25 mouse cellular contexts compared by ENCODE assay signal in the genomic region with DNA sequence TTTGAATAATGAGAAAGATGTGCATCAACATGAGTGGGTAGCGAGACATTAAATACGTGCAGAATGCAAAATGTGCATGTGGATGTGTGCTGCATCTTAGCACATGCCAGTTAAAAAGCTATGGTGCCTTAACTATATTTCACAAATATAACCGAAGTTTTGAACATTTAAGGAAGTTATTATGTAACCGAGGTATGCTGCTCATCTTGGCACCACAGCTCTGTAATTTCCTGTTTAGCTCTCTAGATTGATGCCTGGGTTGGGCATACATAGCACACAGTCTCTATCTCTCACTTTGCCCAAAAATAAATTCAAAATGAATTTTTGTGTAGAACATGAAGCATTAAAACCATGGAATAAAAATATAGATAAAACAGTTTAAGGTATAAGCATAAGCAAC. TPM values are rescaled to one million over a fixed set of nuclear protein-coding genes. Genes with fewer than 3 reads are reported as not detected.
DNase-seq lines count a peak whose midpoint lies in the region; ATAC-seq and TF ChIP-seq lines count a peak whose summit lies in the region.
"Had no signal": no experiment of that assay in that cellular context is flagged by ENCODE, and none has a peak within 500 bp of the region (broad histone marks: within the 10 kb centered on the region; RNA-seq: fewer than 3 reads in every experiment).

No protein-coding gene starts in this region.

- H3K4me3 ChIP-seq in gastrocnemius, adult 2 months: no peak overlapping the region
- H3K4me3 ChIP-seq: embryonic facial prominence, embryonic 10.5 days; embryonic facial prominence, embryonic 12.5 days; forebrain, embryonic 13.5 days; forebrain, embryonic 15.5 days had no signal

- TF ChIP-seq CTCF in gastrocnemius, adult 2 months (IDR thresholded peaks at IDR 0.05): no peak

- no peak for DNase-seq in gastrocnemius, adult 2 months
- DNase-seq in gastrocnemius, postnatal 10 days: no peak
- peak; percentile 7 for DNase-seq in kidney, adult 9 months
- DNase-seq in kidney, postnatal 10 days: no peak
- no peak for DNase-seq in adrenal gland, postnatal 10 days
- DNase-seq in layer of hippocampus, postnatal 10 days (ENCODE audit: low spot score in 2 of 2): no peak
- DNase-seq: adrenal gland, postnatal 14 days; adrenal gland, postnatal 36 days; B cell, adult 2 months; cerebellum, adult 11-12 months; cerebellum, adult 2 months; cerebellum, adult 9-10 months; cerebellum, postnatal 10 days; cerebellum, postnatal 25 days; forebrain, postnatal 0 days had no signal

- ATAC-seq in hematopoietic stem cell, adult 5-6 weeks (replicated peaks in 1 of 2; ENCODE audit: insufficient read depth in 1 of 2, low FRiP score in 2 of 2, low TSS enrichment in 1 of 2, low read depth in 1 of 2, poor library complexity in 2 of 2, severe bottlenecking in 2 of 2): peak; percentile 65 to 69
- peak; percentile 84 for ATAC-seq in megakaryocyte progenitor cell, adult 5-6 weeks (replicated peaks; ENCODE audit: poor library complexity)
- ATAC-seq: activated CD4-positive, CD25-positive, alpha-beta regulatory T cell, adult 4 months; CD4-positive, CD25-positive, alpha-beta regulatory T cell, adult 4 months; forebrain, embryonic 13.5 days; forebrain, embryonic 15.5 days; forebrain, postnatal 0 days; Patski had no signal

- H3K27ac ChIP-seq in gastrocnemius, adult 2 months: peak overlapping the region; percentile 38
- H3K27ac ChIP-seq: embryonic facial prominence, embryonic 10.5 days; embryonic facial prominence, embryonic 12.5 days; forebrain, embryonic 13.5 days; forebrain, embryonic 15.5 days had no signal

- intact Hi-C loops in gastrocnemius, adult 2 months (cut with DNase I): no loop called here

RNA-seq across cellular contexts. Expression of a gene that starts 6.6 kb away (rescaled TPM):
- 10 to 100 TPM; 22.1 to 27.4 TPM for total RNA-seq in gastrocnemius, adult 2 months (2021)
- 10 to 100 TPM; 33.1 to 35.9 TPM for total RNA-seq in gastrocnemius, postnatal 10 days (2021)
- total RNA-seq in hematopoietic stem cell, adult 5-6 weeks (2017): 1,272 and 1,485 TPM in 2 replicates
- total RNA-seq in megakaryocyte progenitor cell, adult 5-6 weeks (2015): 169 and 236 TPM in 2 replicates
- 133 and 193 TPM in 2 replicates for total RNA-seq in megakaryocyte progenitor cell, adult 5-6 weeks (2017)
- total RNA-seq in adrenal gland, postnatal 10 days (2021): 10 to 100 TPM; 53.9 to 57.3 TPM
- 10 to 100 TPM; 25.3 to 31.8 TPM for total RNA-seq in layer of hippocampus, postnatal 10 days (2021)
- total RNA-seq: CH12.LX had no signal
